Mouse (Mus musculus) MEL (cell line): ENCODE results near the gene Ddah1.

Experiments used
- CTCF ChIP-seq, 3 experiments: IDR thresholded peaks in 2 of 3; conservative IDR thresholded peaks in 1 of 3; 2 replicates each; pipeline ENCODE4 v1.5.1; 2011 to 2012; ENCODE audit warnings: low read length in 3 of 3, low read depth in 2 of 3, mild to moderate bottlenecking in 2 of 3, improper control_type of control experiment in 1 of 3, inconsistent platforms in 1 of 3, mixed read lengths in 1 of 3, moderate library complexity in 1 of 3; ENCODE audit not compliant: control insufficient read depth in 1 of 3, insufficient read depth in 1 of 3, poor library complexity in 1 of 3, severe bottlenecking in 1 of 3
- GATA1 ChIP-seq: IDR thresholded peaks from 2 replicates; pipeline ENCODE4 v1.6.1; 2011; ENCODE audit warnings: low read depth, low read length, improper control_type of control experiment
- MEF2A ChIP-seq: IDR thresholded peaks from 2 replicates; pipeline ENCODE4 v1.6.1; 2014; ENCODE audit warnings: low read depth, mild to moderate bottlenecking, inconsistent platforms, low read length, improper control_type of control experiment; ENCODE audit not compliant: poor library complexity, insufficient replicate concordance, severe bottlenecking; ENCODE audit errors: extremely low read depth
- POLR2A ChIP-seq, 2 experiments: IDR thresholded peaks; 2 replicates each; pipeline ENCODE4 v1.6.1; 2011 to 2012; ENCODE audit warnings: low read length in 2 of 2, mild to moderate bottlenecking in 2 of 2, control low read depth in 1 of 2, improper control_type of control experiment in 1 of 2, low read depth in 1 of 2, moderate library complexity in 1 of 2; ENCODE audit not compliant: control insufficient read depth in 1 of 2, insufficient read depth in 1 of 2, poor library complexity in 1 of 2
- ZC3H11A ChIP-seq: IDR thresholded peaks from 2 replicates; pipeline ENCODE4 v1.6.1; 2012; ENCODE audit warnings: low read depth, mild to moderate bottlenecking, inconsistent platforms, low read length, improper control_type of control experiment

GRCm38 (mm10) chr3:145854427-145854826 is 96.0 kb downstream of the Ddah1 start:
- TF ChIP-seq POLR2A (IDR thresholded peaks at IDR 0.05; ENCODE audit: control insufficient read depth in 1 of 2, insufficient read depth in 1 of 2, low read depth in 1 of 2, low read length in 2 of 2, poor library complexity in 1 of 2): no peak
- TF ChIP-seq ZC3H11A: no peak
- no peak for TF ChIP-seq MEF2A
- TF ChIP-seq CTCF (IDR thresholded peaks at IDR 0.05 in 2 of 3, conservative IDR thresholded peaks at IDR 0.05 in 1 of 3; ENCODE audit: control insufficient read depth in 1 of 3, insufficient read depth in 1 of 3, low read depth in 2 of 3, low read length in 3 of 3, poor library complexity in 1 of 3, severe bottlenecking in 1 of 3): no peak
- TF ChIP-seq GATA1: no peak
